Mouse (Mus musculus): ENCODE results near the gene Amigo3.

DNA sequence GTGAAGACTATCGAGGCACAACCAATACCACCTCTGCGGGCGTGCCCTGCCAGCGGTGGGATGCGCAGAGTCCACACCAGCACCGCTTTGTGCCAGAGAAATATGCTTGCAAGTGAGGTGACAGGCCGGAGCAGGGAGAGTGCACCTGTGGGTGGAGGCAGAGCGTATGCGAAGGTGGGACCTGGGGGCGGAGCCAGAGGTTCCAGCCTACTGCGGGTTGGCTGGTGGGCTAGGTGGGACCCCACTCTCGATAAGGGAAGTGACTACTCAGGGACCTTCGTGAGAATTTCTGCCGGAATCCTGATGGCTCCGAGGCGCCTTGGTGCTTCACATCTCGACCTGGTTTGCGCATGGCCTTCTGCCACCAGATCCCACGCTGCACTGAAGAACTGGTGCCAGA, 29.6 kb downstream of the Amigo3 start:
- TF ChIP-seq CTCF (IDR thresholded peaks at IDR 0.05; ENCODE audit: low read depth), result no peak
- TF ChIP-seq EP300 (IDR thresholded peaks at IDR 0.05; ENCODE audit: low read depth), result no peak
